25 mouse cellular contexts compared by ENCODE assay signal in the genomic region with DNA sequence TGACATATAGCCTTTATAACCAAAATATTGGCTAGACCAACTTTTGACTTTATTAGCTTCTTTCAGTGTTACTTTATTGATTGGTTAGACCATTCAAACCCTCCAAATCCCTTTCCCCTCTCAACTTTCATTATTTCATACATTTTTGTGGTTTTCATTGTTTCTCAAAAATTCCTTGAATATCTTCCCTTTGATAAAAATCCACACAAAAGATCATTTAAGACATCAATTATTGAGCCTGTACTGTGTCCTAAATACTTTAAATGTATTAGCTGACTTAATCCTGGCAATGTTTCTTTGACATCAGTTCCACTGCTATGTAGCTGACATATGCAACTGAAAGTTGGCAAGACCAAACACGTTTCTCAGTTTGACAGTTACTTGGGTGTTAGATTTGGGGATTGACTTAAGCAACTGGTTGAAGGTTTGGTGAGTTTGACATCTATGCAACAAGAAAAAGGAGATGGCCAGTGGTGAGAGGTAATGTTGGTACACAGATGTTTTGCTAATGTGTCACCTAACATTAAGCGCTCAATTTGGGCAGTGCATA. TPM values are rescaled to one million over a fixed set of nuclear protein-coding genes. Genes with fewer than 3 reads are reported as not detected.
"Had no signal": no experiment of that assay in that cellular context is flagged by ENCODE, and none has a peak within 500 bp of the region (broad histone marks: within the 10 kb centered on the region; RNA-seq: fewer than 3 reads in every experiment).

No protein-coding gene starts in this region.

- H3K9ac ChIP-seq: neural tube, embryonic 13.5 days; neural tube, embryonic 15.5 days; stomach, embryonic 15.5 days had no signal

- H3K36me3 ChIP-seq: neural tube, embryonic 13.5 days; neural tube, embryonic 15.5 days; stomach, embryonic 15.5 days had no signal

- H3K4me1 ChIP-seq: neural tube, embryonic 13.5 days; neural tube, embryonic 15.5 days; stomach, embryonic 15.5 days had no signal

- H3K27ac ChIP-seq: neural tube, embryonic 13.5 days; neural tube, embryonic 15.5 days; stomach, embryonic 15.5 days; stomach, postnatal 0 days had no signal

- H3K4me3 ChIP-seq: neural tube, embryonic 13.5 days; neural tube, embryonic 15.5 days; stomach, embryonic 15.5 days had no signal

- H3K9me3 ChIP-seq: neural tube, embryonic 13.5 days; neural tube, embryonic 15.5 days; stomach, embryonic 15.5 days had no signal

- H3K4me2 ChIP-seq: neural tube, embryonic 13.5 days; neural tube, embryonic 15.5 days; stomach, embryonic 15.5 days had no signal

- H3K27me3 ChIP-seq: neural tube, embryonic 13.5 days; neural tube, embryonic 15.5 days; stomach, embryonic 15.5 days had no signal

- DNase-seq: retina, postnatal 1 day; right cerebral cortex, adult 18-20 months; right cerebral cortex, postnatal 14 days; right cerebral cortex, postnatal 25 days; right cerebral cortex, postnatal 4 days; spleen, adult 18-20 months; thymus, adult 18-20 months; thymus, adult 2 months; thymus, postnatal 14 days; thymus, postnatal 25 days; thymus, postnatal 36 days; thymus, postnatal 4 days had no signal

RNA-seq across cellular contexts. Expression of gene Olfr16, which starts 1.0 kb away (rescaled TPM):
- polyA plus RNA-seq: neural tube, embryonic 13.5 days; neural tube, embryonic 14.5 days; neural tube, embryonic 15.5 days; small intestine, adult 2 months; spleen, adult 2 months; stomach, embryonic 14.5 days; stomach, embryonic 15.5 days; stomach, embryonic 16.5 days; stomach, postnatal 0 days; thymus, adult 2 months; thymus, postnatal 0 days; urinary bladder, adult 2 months had no signal

RNA-seq across cellular contexts. Expression of gene Apcs, which starts 56.4 kb away (rescaled TPM):
- total RNA-seq: neutrophil, adult 5-6 weeks had no signal
- polyA plus RNA-seq: neural tube, embryonic 13.5 days; neural tube, embryonic 14.5 days; neural tube, embryonic 15.5 days; small intestine, adult 2 months; spleen, adult 2 months; stomach, embryonic 14.5 days; testis, adult 2 months; thymus, adult 2 months; thymus, postnatal 0 days; urinary bladder, adult 2 months had no signal
